8 mouse cellular contexts compared by ENCODE assay signal in genomic region chr3:123385486-123386156, GRCm38 (mm10). TPM values are rescaled to one million over a fixed set of nuclear protein-coding genes. Genes with fewer than 3 reads are reported as not detected.
A peak's percentile ranks its signal among the peaks of the same experiment; 100 is the strongest.
DNase-seq lines count a peak whose midpoint lies in the region; ATAC-seq and TF ChIP-seq lines count a peak whose summit lies in the region.

TSS of gene Mettl14 (minus strand) at chr3:123386108.

- peaks cover 10% of the 10 kb centered on the region for H3K36me3 ChIP-seq in C2C12 (ENCODE audit: control insufficient read depth, insufficient read depth)
- peaks cover 18% of the 10 kb centered on the region for H3K36me3 ChIP-seq in erythroblast, embryonic 14.5 days (ENCODE audit: control insufficient read depth)
- no peaks in the 10 kb centered on the region for H3K36me3 ChIP-seq in heart, embryonic 11.5 days (ENCODE audit: control insufficient read depth, insufficient read depth, low read length)
- 0 out of 2 replicates have a peak, but pooled peaks cover 2% of the 10 kb centered on the region for H3K36me3 ChIP-seq in kidney, embryonic 16.5 days (ENCODE audit: insufficient read depth, low read length)
- 0 out of 2 replicates have a peak, but pooled peaks cover 2% of the 10 kb centered on the region for H3K36me3 ChIP-seq in liver, adult 2 months (ENCODE audit: control insufficient read depth, insufficient read depth, low read length)
- H3K36me3 ChIP-seq in myocyte (ENCODE audit: control insufficient read depth, insufficient read depth): peaks cover 7% of the 10 kb centered on the region
- no peaks in the 10 kb centered on the region for H3K36me3 ChIP-seq in splenic B cell, adult 2 months (ENCODE audit: control insufficient read depth, insufficient read depth, low read length, poor library complexity, severe bottlenecking)

- peak; percentile 99 for DNase-seq in brain, embryonic 14.5 days (ENCODE audit: low read depth)
- DNase-seq in liver, adult 2 months (ENCODE audit: extremely low read depth, low read depth, low spot score): peak; percentile 94
- peak; percentile 98 for DNase-seq in splenic B cell, adult 2 months (ENCODE audit: low read depth, low spot score)

- peak within 1 kb of the TSS; percentile 50 for H3K4me3 ChIP-seq in C2C12 (ENCODE audit: insufficient read depth, poor library complexity, severe bottlenecking)
- H3K4me3 ChIP-seq in erythroblast, embryonic 14.5 days (replicated peaks): peak within 1 kb of the TSS; percentile 92
- H3K4me3 ChIP-seq in heart, embryonic 11.5 days (ENCODE audit: low read depth, low read length): peak within 1 kb of the TSS; percentile 80
- peak within 1 kb of the TSS; percentile 87 for H3K4me3 ChIP-seq in kidney, embryonic 16.5 days (ENCODE audit: low read length)
- peak within 1 kb of the TSS; percentile 90 for H3K4me3 ChIP-seq in liver, adult 2 months (ENCODE audit: insufficient read depth, low read depth, low read length)
- H3K4me3 ChIP-seq in myocyte: peak within 1 kb of the TSS; percentile 70

- peaks cover 21% of the 10 kb centered on the region for H3K4me1 ChIP-seq in erythroblast, embryonic 14.5 days (ENCODE audit: control insufficient read depth)
- peaks cover 7% of the 10 kb centered on the region; the same call in 1 of the 2 replicates for H3K4me1 ChIP-seq in heart, embryonic 11.5 days (ENCODE audit: control insufficient read depth, insufficient read depth, low read length)
- peaks cover 13% of the 10 kb centered on the region for H3K4me1 ChIP-seq in kidney, embryonic 16.5 days (ENCODE audit: insufficient read depth, low read length)
- H3K4me1 ChIP-seq in liver, adult 2 months (ENCODE audit: control insufficient read depth, insufficient read depth, low read length): no peaks in the 10 kb centered on the region; the same call in 1 of the 2 replicates

- H3K27me3 ChIP-seq in C2C12 (ENCODE audit: control insufficient read depth, insufficient read depth, insufficient read length) (no peaks in the 10 kb centered on the region), myocyte (ENCODE audit: control insufficient read depth, insufficient read depth, insufficient read length) (no peaks in the 10 kb centered on the region)
- peaks cover 9% of the 10 kb centered on the region for H3K27me3 ChIP-seq in erythroblast, embryonic 14.5 days (ENCODE audit: control insufficient read depth)
- H3K27me3 ChIP-seq in heart, embryonic 11.5 days (ENCODE audit: control insufficient read depth, insufficient read depth, low read length): no peaks in the 10 kb centered on the region
- H3K27me3 ChIP-seq in kidney, embryonic 16.5 days (ENCODE audit: insufficient read depth, low read length): no peaks in the 10 kb centered on the region
- H3K27me3 ChIP-seq in liver, adult 2 months (ENCODE audit: control insufficient read depth, insufficient read depth, low read length): no peaks in the 10 kb centered on the region
- H3K27me3 ChIP-seq in splenic B cell, adult 2 months (ENCODE audit: control insufficient read depth, insufficient read depth, low read length, poor library complexity, severe bottlenecking): no peaks in the 10 kb centered on the region

- H3K79me3 ChIP-seq in C2C12 (ENCODE audit: low read depth): peaks cover 24% of the 10 kb centered on the region

- peak within 1 kb of the TSS; percentile 89 for H3K27ac ChIP-seq in heart, embryonic 11.5 days (ENCODE audit: low read depth, low read length)
- H3K27ac ChIP-seq in kidney, embryonic 16.5 days (ENCODE audit: low read length): peak within 1 kb of the TSS; percentile 97
- H3K27ac ChIP-seq in liver, adult 2 months (replicated peaks; ENCODE audit: insufficient read depth, low read depth, low read length): peak within 1 kb of the TSS; percentile 91

- peak; percentile 98 for ATAC-seq in heart, embryonic 11.5 days (replicated peaks; ENCODE audit: insufficient number of reproducible peaks, low FRiP score, low TSS enrichment)
- ATAC-seq in kidney, embryonic 16.5 days (ENCODE audit: low FRiP score, low TSS enrichment): peak; percentile 99

- H3K79me2 ChIP-seq in C2C12 (ENCODE audit: control insufficient read depth, insufficient read depth) (peaks cover 30% of the 10 kb centered on the region), myocyte (ENCODE audit: control insufficient read depth, insufficient read depth) (peaks cover 30% of the 10 kb centered on the region)
- peaks cover 2% of the 10 kb centered on the region; the same call in 1 of the 2 replicates for H3K79me2 ChIP-seq in liver, adult 2 months (ENCODE audit: control insufficient read depth, insufficient read depth, low read length)

- H3ac ChIP-seq in C2C12 (ENCODE audit: control insufficient read depth, insufficient read length, low read depth) (peak within 1 kb of the TSS; percentile 70), myocyte (ENCODE audit: control insufficient read depth, insufficient read length) (peak within 1 kb of the TSS; percentile 35)

- H3K9ac ChIP-seq in heart, embryonic 11.5 days (ENCODE audit: low read depth, low read length): peak within 1 kb of the TSS; percentile 85
- H3K9ac ChIP-seq in kidney, embryonic 16.5 days (replicated peaks; ENCODE audit: low read length): peak within 1 kb of the TSS; percentile 78
- H3K9ac ChIP-seq in liver, adult 2 months (ENCODE audit: low read depth, low read length): peak within 1 kb of the TSS; percentile 87

- TF ChIP-seq CTCF in C2C12 (IDR thresholded peaks at IDR 0.05; ENCODE audit: control insufficient read depth, insufficient read depth, insufficient read length): no peak
- no peak for TF ChIP-seq CTCF in brain, embryonic 14.5 days (IDR thresholded peaks at IDR 0.05; ENCODE audit: borderline replicate concordance, extremely low read depth, insufficient read depth, insufficient read length)
- no peak for TF ChIP-seq CTCF in liver, adult 2 months (IDR thresholded peaks at IDR 0.05; ENCODE audit: low read depth, low read length)

- peak within 1 kb of the TSS; percentile 82 for H3K4me2 ChIP-seq in heart, embryonic 11.5 days
- H3K4me2 ChIP-seq in kidney, embryonic 16.5 days (replicated peaks; ENCODE audit: low read depth, low read length): peak within 1 kb of the TSS; percentile 64
- peak within 1 kb of the TSS; percentile 86 for H3K4me2 ChIP-seq in myocyte (ENCODE audit: low read depth)

- TF ChIP-seq POLR2A in brain, embryonic 14.5 days (IDR thresholded peaks at IDR 0.05; ENCODE audit: borderline replicate concordance, extremely low read depth, insufficient read depth, insufficient read length, poor library complexity, severe bottlenecking): peak; percentile 49; the same call in 1 of the 2 replicates
- TF ChIP-seq POLR2A in liver, adult 2 months (IDR thresholded peaks at IDR 0.05; ENCODE audit: extremely low read depth, insufficient read depth, low read length): no peak
- TF ChIP-seq POLR2A in myocyte (IDR thresholded peaks at IDR 0.05; ENCODE audit: insufficient read length, low read depth): no peak

- H3K9me3 ChIP-seq in erythroblast, embryonic 14.5 days (ENCODE audit: control insufficient read depth, low read length): no peaks in the 10 kb centered on the region
- no peaks in the 10 kb centered on the region for H3K9me3 ChIP-seq in heart, embryonic 11.5 days (replicated peaks; ENCODE audit: control insufficient read depth, low read length)
- H3K9me3 ChIP-seq in kidney, embryonic 16.5 days (ENCODE audit: low read length): no peaks in the 10 kb centered on the region

- WGBS in heart, embryonic 11.5 days (ENCODE audit: insufficient replicate concordance): under 1% methylated on average over 40 of the region's 41 CpGs
- under 1% methylated on average over 41 of the region's 41 CpGs for WGBS in kidney, embryonic 16.5 days
- WGBS in liver, adult 2 months: under 1% methylated on average over 41 of the region's 41 CpGs

TF ChIP-seq in C2C12, 6 proteins besides CTCF, POLR2A, EP300 and RAD21:
- TF ChIP-seq MYOG (IDR thresholded peaks at IDR 0.05; ENCODE audit: control insufficient read depth, extremely low read depth, insufficient read length): no peak
- TF ChIP-seq CEBPB (IDR thresholded peaks at IDR 0.05; ENCODE audit: low read depth): no peak
- no peak for TF ChIP-seq USF1 (IDR thresholded peaks at IDR 0.05; ENCODE audit: low read depth)
- TF ChIP-seq MAX (IDR thresholded peaks at IDR 0.05): no peak
- no peak for TF ChIP-seq MYOD1 (IDR thresholded peaks at IDR 0.05; ENCODE audit: control insufficient read depth, insufficient read length, low read depth)
- TF ChIP-seq FOSL1 (IDR thresholded peaks at IDR 0.05; ENCODE audit: insufficient read depth, low read length, poor library complexity, severe bottlenecking): no peak

TF ChIP-seq in myocyte, 11 proteins besides CTCF, POLR2A, EP300 and RAD21:
- TF ChIP-seq REST (IDR thresholded peaks at IDR 0.05; ENCODE audit: insufficient read depth, insufficient read length): no peak
- peak in 2 of 3 experiments; percentile 12 to 15 for TF ChIP-seq MYOD1 (IDR thresholded peaks at IDR 0.05; ENCODE audit: control insufficient read depth in 1 of 3, insufficient read length in 2 of 3, low read depth in 2 of 3)

RNA-seq across cellular contexts. Expression of gene Mettl14, which starts in this region (rescaled TPM):
- polyA plus RNA-seq in C2C12 (2012; fragmentation: generic; extraction: Trizol): 5.6 TPM
- 15.7 and 15.9 TPM in 2 replicates for polyA plus RNA-seq in brain, embryonic 14.5 days (2012; rRNA removed)
- polyA plus RNA-seq in erythroblast, embryonic 14.5 days (2012): 0.41 and 0.86 TPM in 2 replicates
- polyA plus RNA-seq in heart, embryonic 11.5 days (2014; fragmentation: Nextera tagmentation; extraction: Ambion mirVana): 17.9 and 22.4 TPM in 2 replicates
- polyA plus RNA-seq in kidney, embryonic 16.5 days (2015; fragmentation: Nextera tagmentation; extraction: Ambion mirVana): 29.5 and 30.7 TPM in 2 replicates
- total RNA-seq in liver, adult 2 months (2014; rRNA removed): 2.9 and 3.9 TPM in 2 replicates
- 1.9 and 2.9 TPM in 2 replicates for polyA plus RNA-seq in liver, adult 2 months (2012; rRNA removed)
- polyA plus RNA-seq in myocyte (2012; fragmentation: generic; extraction: Trizol): 5.2 TPM

Comparison
In these comparisons a context has a peak if more than half of its experiments do, and no peak if none do; other contexts are left out.
1. Peak in every context shown above with its lines: DNase-seq, ATAC-seq, H3K4me3 ChIP-seq and H3K27ac ChIP-seq.